Mouse (Mus musculus): ENCODE results near the gene Mucl3. TPM values are rescaled to one million over a fixed set of nuclear protein-coding genes. Genes with fewer than 3 reads are reported as not detected.
A peak's percentile ranks its signal among the peaks of the same experiment; 100 is the strongest.

Gene Mucl3
- polyA plus RNA-seq, 1 experiment = 1.3 TPM

- Histone ChIP-seq H3K27ac (ENCODE audit: insufficient read depth, low read length) (no peak overlapping the region), H3K36me3 (ENCODE audit: control insufficient read depth, insufficient read depth, low read length, poor library complexity, severe bottlenecking) (no peaks in the 10 kb centered on the region; the same call in 1 of the 2 replicates), H3K9ac (ENCODE audit: low read depth, poor library complexity, severe bottlenecking) (no peak overlapping the region), H3K4me1 (ENCODE audit: control insufficient read depth, insufficient read depth, low read length) (peaks cover 3% of the 10 kb centered on the region), H3K27me3 (ENCODE audit: control insufficient read depth, insufficient read depth, low read length, poor library complexity, severe bottlenecking) (no peaks in the 10 kb centered on the region), H3K4me3 (ENCODE audit: low read depth, low read length) (no peak overlapping the region), H3K9me3 (replicated peaks; ENCODE audit: control insufficient read depth, insufficient read depth, low read length, poor library complexity, severe bottlenecking) (no peaks in the 10 kb centered on the region)
- no peak for TF ChIP-seq CTCF (IDR thresholded peaks at IDR 0.05; ENCODE audit: low read depth, low read length)
- no peak for TF ChIP-seq POLR2A (IDR thresholded peaks at IDR 0.05; ENCODE audit: insufficient read depth, low read length)
- TF ChIP-seq EP300 (IDR thresholded peaks at IDR 0.05; ENCODE audit: insufficient read depth, low read depth, low read length) = no peak
Measured at GRCm38 (mm10) chr17:35669731-35670130, 26.2 kb upstream of the Mucl3 start.

GRCm38 (mm10) chr17:35667334-35668065, 24.0 kb upstream of the Mucl3 start, which contains the start of gene Vars2:
Gene Vars2 (minus strand): TSS chr17:35667592.
- Histone ChIP-seq H3K27me3 (ENCODE audit: control insufficient read depth, insufficient read depth, low read length, poor library complexity, severe bottlenecking) (no peaks in the 10 kb centered on the region), H3K36me3 (ENCODE audit: control insufficient read depth, insufficient read depth, low read length, poor library complexity, severe bottlenecking) (peaks cover 2% of the 10 kb centered on the region; the same call in 1 of the 2 replicates), H3K9me3 (replicated peaks; ENCODE audit: control insufficient read depth, insufficient read depth, low read length, poor library complexity, severe bottlenecking) (no peaks in the 10 kb centered on the region), H3K4me1 (ENCODE audit: control insufficient read depth, insufficient read depth, low read length) (peaks cover 3% of the 10 kb centered on the region), H3K27ac (ENCODE audit: insufficient read depth, low read length) (peak within 1 kb of the TSS; percentile 27), H3K9ac (ENCODE audit: low read depth, poor library complexity, severe bottlenecking) (peak within 1 kb of the TSS; percentile 71), H3K4me3 (ENCODE audit: low read depth, low read length) (peak within 1 kb of the TSS; percentile 79)
- TF ChIP-seq CTCF (IDR thresholded peaks at IDR 0.05; ENCODE audit: low read depth, low read length) (no peak), POLR2A (IDR thresholded peaks at IDR 0.05; ENCODE audit: insufficient read depth, low read length) (peak; percentile 60), EP300 (IDR thresholded peaks at IDR 0.05; ENCODE audit: insufficient read depth, low read depth, low read length) (no peak)

DNA sequence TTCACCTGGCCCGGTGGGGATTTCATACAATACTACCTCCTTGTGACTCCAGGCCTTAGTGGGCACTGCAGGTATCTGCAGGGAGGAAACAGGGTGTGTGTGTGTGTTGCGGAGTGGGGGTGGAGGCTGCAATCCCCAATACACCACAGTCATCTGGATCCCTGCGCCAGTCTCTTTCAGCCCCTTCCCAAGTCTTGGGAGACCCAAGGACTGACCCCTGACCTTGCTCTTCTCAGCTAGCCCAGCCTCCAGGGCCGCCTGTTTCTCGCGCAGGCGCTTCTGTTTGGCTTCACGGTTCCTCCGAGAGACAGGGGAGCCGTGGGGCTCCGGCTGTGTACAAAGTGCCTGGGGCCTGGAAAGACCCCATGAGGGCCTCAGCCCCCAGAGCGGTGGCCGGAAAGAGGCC, 23.4 kb upstream of the Mucl3 start:
- peak overlapping the region; percentile 79 for H3K4me3 ChIP-seq (ENCODE audit: low read depth, low read length)
- TF ChIP-seq CTCF (IDR thresholded peaks at IDR 0.05; ENCODE audit: low read depth, low read length) (no peak), POLR2A (IDR thresholded peaks at IDR 0.05; ENCODE audit: insufficient read depth, low read length) (no peak), EP300 (IDR thresholded peaks at IDR 0.05; ENCODE audit: insufficient read depth, low read depth, low read length) (no peak)
- H3K9me3 ChIP-seq (replicated peaks; ENCODE audit: control insufficient read depth, insufficient read depth, low read length, poor library complexity, severe bottlenecking) = no peaks in the 10 kb centered on the region
- no peaks in the 10 kb centered on the region for H3K27me3 ChIP-seq (ENCODE audit: control insufficient read depth, insufficient read depth, low read length, poor library complexity, severe bottlenecking)
- peak overlapping the region; percentile 71 for H3K9ac ChIP-seq (ENCODE audit: low read depth, poor library complexity, severe bottlenecking)
- H3K27ac ChIP-seq (ENCODE audit: insufficient read depth, low read length) = peak overlapping the region; percentile 27
- peaks cover 2% of the 10 kb centered on the region; the same call in 1 of the 2 replicates for H3K36me3 ChIP-seq (ENCODE audit: control insufficient read depth, insufficient read depth, low read length, poor library complexity, severe bottlenecking)
- peaks cover 3% of the 10 kb centered on the region for H3K4me1 ChIP-seq (ENCODE audit: control insufficient read depth, insufficient read depth, low read length)

- H3K27ac ChIP-seq (ENCODE audit: insufficient read depth, low read length) = no peak overlapping the region
- H3K9me3 ChIP-seq (replicated peaks; ENCODE audit: control insufficient read depth, insufficient read depth, low read length, poor library complexity, severe bottlenecking) = no peaks in the 10 kb centered on the region
- H3K4me3 ChIP-seq (ENCODE audit: low read depth, low read length) = peak overlapping the region; percentile 18; the same call in 1 of the 2 replicates
- H3K4me1 ChIP-seq (ENCODE audit: control insufficient read depth, insufficient read depth, low read length) = peaks cover 3% of the 10 kb centered on the region
- H3K36me3 ChIP-seq (ENCODE audit: control insufficient read depth, insufficient read depth, low read length, poor library complexity, severe bottlenecking) = peaks cover 6% of the 10 kb centered on the region; the same call in 1 of the 2 replicates
- no peaks in the 10 kb centered on the region for H3K27me3 ChIP-seq (ENCODE audit: control insufficient read depth, insufficient read depth, low read length, poor library complexity, severe bottlenecking)
- TF ChIP-seq CTCF (IDR thresholded peaks at IDR 0.05; ENCODE audit: low read depth, low read length) = peak; percentile 43
- TF ChIP-seq EP300 (IDR thresholded peaks at IDR 0.05; ENCODE audit: insufficient read depth, low read depth, low read length) = no peak
- no peak for TF ChIP-seq POLR2A (IDR thresholded peaks at IDR 0.05; ENCODE audit: insufficient read depth, low read length)
- peak overlapping the region; percentile 71; the same call in 1 of the 2 replicates for H3K9ac ChIP-seq (ENCODE audit: low read depth, poor library complexity, severe bottlenecking)
Measured at GRCm38 (mm10) chr17:35665957-35666515, 22.5 kb upstream of the Mucl3 start.

DNA sequence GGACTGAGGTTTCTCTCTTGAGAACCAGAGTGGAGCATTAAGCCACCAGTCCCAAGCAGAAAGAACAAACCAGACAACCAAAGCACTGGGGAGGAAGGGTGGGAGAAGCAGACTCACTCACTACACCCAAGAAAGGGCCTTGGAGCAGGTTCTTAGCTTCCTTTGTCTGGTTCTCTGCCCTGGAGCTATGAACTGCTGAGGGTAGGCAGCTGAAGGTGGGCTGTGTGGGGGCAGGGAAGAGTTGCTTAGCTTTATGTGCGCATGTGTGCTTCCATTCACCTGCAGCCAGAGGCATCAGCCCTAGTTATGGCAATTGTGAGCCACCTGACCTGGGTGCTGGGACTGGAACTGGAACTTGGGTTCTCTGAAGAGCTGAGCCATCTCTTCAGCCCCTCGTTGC, 9.6 kb upstream of the Mucl3 start:
- Histone ChIP-seq H3K9ac (ENCODE audit: low read depth, poor library complexity, severe bottlenecking) (no peak overlapping the region), H3K4me1 (ENCODE audit: control insufficient read depth, insufficient read depth, low read length) (peaks cover 6% of the 10 kb centered on the region), H3K27ac (ENCODE audit: insufficient read depth, low read length) (peak overlapping the region; percentile 31), H3K36me3 (ENCODE audit: control insufficient read depth, insufficient read depth, low read length, poor library complexity, severe bottlenecking) (peaks cover 3% of the 10 kb centered on the region), H3K27me3 (ENCODE audit: control insufficient read depth, insufficient read depth, low read length, poor library complexity, severe bottlenecking) (no peaks in the 10 kb centered on the region; the same call in 1 of the 2 replicates), H3K9me3 (replicated peaks; ENCODE audit: control insufficient read depth, insufficient read depth, low read length, poor library complexity, severe bottlenecking) (no peaks in the 10 kb centered on the region), H3K4me3 (ENCODE audit: low read depth, low read length) (no peak overlapping the region)
- TF ChIP-seq CTCF (IDR thresholded peaks at IDR 0.05; ENCODE audit: low read depth, low read length) (no peak), EP300 (IDR thresholded peaks at IDR 0.05; ENCODE audit: insufficient read depth, low read depth, low read length) (peak; percentile 67; the same call in 1 of the 2 replicates)

- Histone ChIP-seq H3K9me3 (replicated peaks; ENCODE audit: control insufficient read depth, insufficient read depth, low read length, poor library complexity, severe bottlenecking) (no peaks in the 10 kb centered on the region), H3K4me1 (ENCODE audit: control insufficient read depth, insufficient read depth, low read length) (peaks cover 6% of the 10 kb centered on the region), H3K4me3 (ENCODE audit: low read depth, low read length) (no peak overlapping the region), H3K9ac (ENCODE audit: low read depth, poor library complexity, severe bottlenecking) (no peak overlapping the region), H3K27ac (ENCODE audit: insufficient read depth, low read length) (no peak overlapping the region), H3K27me3 (ENCODE audit: control insufficient read depth, insufficient read depth, low read length, poor library complexity, severe bottlenecking) (no peaks in the 10 kb centered on the region; the same call in 1 of the 2 replicates), H3K36me3 (ENCODE audit: control insufficient read depth, insufficient read depth, low read length, poor library complexity, severe bottlenecking) (no peaks in the 10 kb centered on the region)
- no peak for TF ChIP-seq POLR2A (IDR thresholded peaks at IDR 0.05; ENCODE audit: insufficient read depth, low read length)
- TF ChIP-seq CTCF (IDR thresholded peaks at IDR 0.05; ENCODE audit: low read depth, low read length) = no peak
- no peak for TF ChIP-seq EP300 (IDR thresholded peaks at IDR 0.05; ENCODE audit: insufficient read depth, low read depth, low read length)
Measured at GRCm38 (mm10) chr17:35649429-35649828, 5.9 kb upstream of the Mucl3 start.

Measured in ES-Bruce4 (cell line).